Mouse (Mus musculus): ENCODE results near the gene Wt1. TPM values are rescaled to one million over a fixed set of nuclear protein-coding genes. Genes with fewer than 3 reads are reported as not detected.

The Wt1 gene
- polyA plus RNA-seq, 1 experiment = 16.9 TPM

GRCm38 (mm10) chr2:105212839-105213238 lies 86.5 kb downstream of the Wt1 start:
- TF ChIP-seq CTCF (conservative IDR thresholded peaks at IDR 0.05; ENCODE audit: insufficient read depth, insufficient read length, low read depth, low read length) (no peak), POLR2A (IDR thresholded peaks at IDR 0.05; ENCODE audit: low read depth, low read length) (no peak)
- Histone ChIP-seq H3K27ac (ENCODE audit: insufficient read depth, low read depth, low read length) (no peak overlapping the region), H3K27me3 (replicated peaks; ENCODE audit: control insufficient read depth, insufficient read depth, low read length) (no peaks in the 10 kb centered on the region), H3K36me3 (ENCODE audit: control insufficient read depth, insufficient read depth, low read length) (no peaks in the 10 kb centered on the region), H3K4me1 (ENCODE audit: control insufficient read depth, insufficient read depth, low read length) (no peaks in the 10 kb centered on the region; the same call in 1 of the 2 replicates), H3K4me3 (ENCODE audit: insufficient read depth, low read depth, low read length) (no peak overlapping the region)
- DNase-seq = no peak
- WGBS = 71% methylated on average over 7 of the region's 7 CpGs

- H3K4me3 ChIP-seq (ENCODE audit: insufficient read depth, low read depth, low read length) = no peak overlapping the region
- WGBS = 24% methylated on average over 8 of the region's 8 CpGs
- no peak overlapping the region for H3K27ac ChIP-seq (ENCODE audit: insufficient read depth, low read depth, low read length)
- DNase-seq = peak; percentile 54
- TF ChIP-seq CTCF (conservative IDR thresholded peaks at IDR 0.05; ENCODE audit: insufficient read depth, insufficient read length, low read depth, low read length) (no peak), POLR2A (IDR thresholded peaks at IDR 0.05; ENCODE audit: low read depth, low read length) (no peak)
- no peaks in the 10 kb centered on the region for H3K27me3 ChIP-seq (replicated peaks; ENCODE audit: control insufficient read depth, insufficient read depth, low read length)
- no peaks in the 10 kb centered on the region; the same call in 1 of the 2 replicates for H3K4me1 ChIP-seq (ENCODE audit: control insufficient read depth, insufficient read depth, low read length)
- no peaks in the 10 kb centered on the region for H3K36me3 ChIP-seq (ENCODE audit: control insufficient read depth, insufficient read depth, low read length)
Measured at GRCm38 (mm10) chr2:105215914-105216313, 89.6 kb downstream of the Wt1 start.

DNA sequence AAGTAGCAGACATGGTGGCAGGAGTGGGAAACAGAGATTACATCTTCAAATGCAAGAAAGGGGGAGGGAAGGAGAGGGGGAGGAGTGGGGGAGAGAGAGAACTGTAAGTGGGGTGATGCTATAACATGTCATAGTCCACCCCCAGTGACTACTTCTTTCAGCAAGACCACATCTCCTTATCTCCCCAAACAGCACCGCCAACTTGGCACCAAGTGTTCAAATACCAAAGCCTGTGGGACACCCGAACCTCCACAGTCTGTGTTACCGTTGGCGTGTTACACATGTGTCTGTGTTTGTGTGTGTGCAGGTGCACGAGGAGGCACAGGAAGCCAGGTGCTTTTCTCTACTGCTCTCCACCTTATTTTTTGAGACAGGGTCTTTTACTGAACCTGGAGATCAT lies 92.9 kb downstream of the Wt1 start:
- no peaks in the 10 kb centered on the region for H3K36me3 ChIP-seq (ENCODE audit: control insufficient read depth, insufficient read depth, low read length)
- no peaks in the 10 kb centered on the region for H3K27me3 ChIP-seq (replicated peaks; ENCODE audit: control insufficient read depth, insufficient read depth, low read length)
- TF ChIP-seq CTCF (conservative IDR thresholded peaks at IDR 0.05; ENCODE audit: insufficient read depth, insufficient read length, low read depth, low read length) = no peak
- no peak overlapping the region for H3K27ac ChIP-seq (ENCODE audit: insufficient read depth, low read depth, low read length)
- 92% methylated on average over 5 of the region's 5 CpGs for WGBS
- no peak for DNase-seq
- no peak overlapping the region for H3K4me3 ChIP-seq (ENCODE audit: insufficient read depth, low read depth, low read length)
- H3K4me1 ChIP-seq (ENCODE audit: control insufficient read depth, insufficient read depth, low read length) = peaks cover 9% of the 10 kb centered on the region

- no peak for DNase-seq
- H3K36me3 ChIP-seq (ENCODE audit: control insufficient read depth, insufficient read depth, low read length) = no peaks in the 10 kb centered on the region
- peaks cover 9% of the 10 kb centered on the region for H3K4me1 ChIP-seq (ENCODE audit: control insufficient read depth, insufficient read depth, low read length)
- H3K27me3 ChIP-seq (replicated peaks; ENCODE audit: control insufficient read depth, insufficient read depth, low read length) = no peaks in the 10 kb centered on the region
- no peak overlapping the region for H3K4me3 ChIP-seq (ENCODE audit: insufficient read depth, low read depth, low read length)
- no peak overlapping the region for H3K27ac ChIP-seq (ENCODE audit: insufficient read depth, low read depth, low read length)
- TF ChIP-seq CTCF (conservative IDR thresholded peaks at IDR 0.05; ENCODE audit: insufficient read depth, insufficient read length, low read depth, low read length) (no peak), POLR2A (IDR thresholded peaks at IDR 0.05; ENCODE audit: low read depth, low read length) (no peak)
- 76% methylated on average over 8 of the region's 8 CpGs for WGBS
Measured at GRCm38 (mm10) chr2:105219664-105220063, 93.3 kb downstream of the Wt1 start.

DNA sequence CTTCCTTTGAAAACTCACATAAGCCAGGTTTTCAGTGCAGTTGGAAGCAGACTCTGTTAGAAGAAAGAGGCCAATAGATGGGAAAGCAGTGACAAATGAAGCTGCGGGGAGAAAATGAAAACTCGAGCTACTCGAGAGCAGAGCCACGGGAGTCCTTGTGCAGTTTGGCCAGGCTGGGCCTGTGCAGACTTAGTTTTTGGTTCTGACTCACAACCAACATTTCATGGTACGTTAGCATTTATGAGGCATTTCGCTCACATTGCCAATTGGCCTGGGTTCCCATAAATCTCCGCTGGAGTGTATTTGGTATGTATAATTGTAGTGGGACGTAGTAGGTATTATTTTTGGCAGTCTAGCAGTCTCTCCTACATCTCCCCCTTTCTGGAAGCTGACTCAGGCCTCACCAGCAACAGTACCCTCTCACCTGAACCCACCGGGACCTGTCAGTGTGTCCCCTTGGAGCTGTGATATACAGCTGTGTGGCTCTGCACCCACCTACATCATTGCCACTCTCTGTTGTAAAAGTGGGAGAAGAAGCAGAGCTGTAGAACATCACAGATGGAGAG lies 94.5 kb downstream of the Wt1 start:
- no peak for TF ChIP-seq POLR2A (IDR thresholded peaks at IDR 0.05; ENCODE audit: low read depth, low read length)
- Histone ChIP-seq H3K27ac (ENCODE audit: insufficient read depth, low read depth, low read length) (no peak overlapping the region), H3K4me3 (ENCODE audit: insufficient read depth, low read depth, low read length) (no peak overlapping the region), H3K27me3 (replicated peaks; ENCODE audit: control insufficient read depth, insufficient read depth, low read length) (no peaks in the 10 kb centered on the region), H3K36me3 (ENCODE audit: control insufficient read depth, insufficient read depth, low read length) (no peaks in the 10 kb centered on the region), H3K4me1 (ENCODE audit: control insufficient read depth, insufficient read depth, low read length) (peaks cover 9% of the 10 kb centered on the region)
- peak; percentile 13 for DNase-seq
- WGBS = 68% methylated on average over 9 of the region's 9 CpGs

Other genes with a start within 250 kb of the Wt1 start
- 35.0 and 44.4 TPM in 2 replicates for gene Eif3m, start 109.4 kb upstream of the Wt1 start, polyA plus RNA-seq (2012; rRNA removed)
- gene Gm11060, start 34.5 kb upstream of the Wt1 start, polyA plus RNA-seq (2012; rRNA removed) = not detected in 2 replicates
- 241 and 309 TPM in 2 replicates for gene Them7, start 97.8 kb downstream of the Wt1 start, polyA plus RNA-seq (2012; rRNA removed)

Data from kidney, adult 2 months (tissue).